ENCODE assay signal across 22 mouse cellular contexts in the genomic region with DNA sequence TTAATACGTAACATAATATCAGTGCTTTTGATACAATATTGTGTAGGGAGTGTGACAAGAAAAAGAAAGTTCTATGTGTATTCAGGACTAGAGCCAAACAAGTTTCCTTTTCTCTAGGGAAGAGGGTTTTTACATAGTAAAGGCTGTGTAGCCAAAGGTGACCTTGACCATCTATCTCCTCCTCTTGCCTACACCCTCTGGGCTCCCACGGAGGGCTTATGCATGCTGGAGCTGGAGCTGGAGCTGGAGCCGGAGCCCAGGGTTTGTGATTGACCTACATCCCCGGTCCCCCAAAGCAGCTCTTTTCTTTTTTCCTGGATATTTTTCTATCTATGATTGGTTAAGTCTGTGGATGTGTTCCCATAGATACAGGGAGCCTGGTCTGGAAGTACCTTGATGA.
"Had no signal": no experiment of that assay in that cellular context is flagged by ENCODE, and none has a peak within 500 bp of the region (broad histone marks: within the 10 kb centered on the region; RNA-seq: fewer than 3 reads in every experiment).

No protein-coding gene starts in this region.

- ATAC-seq: liver, embryonic 12.5 days; midbrain, embryonic 16.5 days had no signal

- H3K4me2 ChIP-seq: limb, embryonic 13.5 days; liver, embryonic 12.5 days; liver, embryonic 15.5 days; midbrain, embryonic 12.5 days; neural tube, embryonic 13.5 days; stomach, embryonic 15.5 days had no signal

- H3K9me3 ChIP-seq: limb, embryonic 10.5 days; limb, embryonic 13.5 days; liver, embryonic 12.5 days; liver, embryonic 15.5 days; midbrain, embryonic 12.5 days; neural tube, embryonic 13.5 days; stomach, embryonic 15.5 days had no signal

- H3K27ac ChIP-seq: limb, embryonic 10.5 days; limb, embryonic 13.5 days; liver, embryonic 12.5 days; liver, embryonic 15.5 days; midbrain, embryonic 12.5 days; neural tube, embryonic 13.5 days; stomach, embryonic 15.5 days had no signal

- DNase-seq: kidney, adult 9 months; kidney, postnatal 14 days; kidney, postnatal 4 days; liver; lung, adult 18-20 months; lung, postnatal 14 days; lung, postnatal 4 days; retina, postnatal 1 day; right cerebral cortex, postnatal 25 days; spleen, adult 18-20 months; thymus, adult 2 months; thymus, postnatal 14 days; thymus, postnatal 4 days had no signal

- H3K4me3 ChIP-seq: limb, embryonic 10.5 days; limb, embryonic 13.5 days; liver, embryonic 12.5 days; liver, embryonic 15.5 days; midbrain, embryonic 12.5 days; myocyte; neural tube, embryonic 13.5 days; stomach, embryonic 15.5 days had no signal

- H3K27me3 ChIP-seq: limb, embryonic 13.5 days; liver, embryonic 12.5 days; liver, embryonic 15.5 days; midbrain, embryonic 12.5 days; neural tube, embryonic 13.5 days; stomach, embryonic 15.5 days had no signal

- H3K9ac ChIP-seq: limb, embryonic 13.5 days; liver, embryonic 12.5 days; liver, embryonic 15.5 days; midbrain, embryonic 12.5 days; neural tube, embryonic 13.5 days; stomach, embryonic 15.5 days had no signal

- H3K36me3 ChIP-seq: limb, embryonic 10.5 days; limb, embryonic 13.5 days; liver, embryonic 12.5 days; liver, embryonic 15.5 days; midbrain, embryonic 12.5 days; neural tube, embryonic 13.5 days; stomach, embryonic 15.5 days had no signal

- H3K4me1 ChIP-seq: liver, embryonic 15.5 days; stomach, embryonic 15.5 days had no signal
